Mouse (Mus musculus) mouse embryonic stem cell (cell line): ENCODE results near the gene Pnliprp1.

Source experiments
- in situ Hi-C, 2 experiments: fragments of 300-500 bp; cut with MboI; formaldehyde crosslinking; loops; 1 replicate in 1 of 2; 3 replicates in 1 of 2; pipeline ENCODE4 v1.14.3; 2019 to 2020; ENCODE audit warnings: low sequenced_read_pairs in 2 of 2, low pct_unique_long_range_greater_than_20kb in 1 of 2, mixed read lengths in 1 of 2; ENCODE audit not compliant: unreplicated experiment in 1 of 2

Gene Pnliprp1

GRCm38 (mm10) chr19:58762848-58763541 lies 34.3 kb downstream of the Pnliprp1 start:
- in situ Hi-C loops: no loop called here

- in situ Hi-C loops: no loop called here
Measured at GRCm38 (mm10) chr19:58767329-58767728, 38.6 kb downstream of the Pnliprp1 start.

- in situ Hi-C loops: no loop called here
Measured at GRCm38 (mm10) chr19:58776461-58776860, 47.8 kb downstream of the Pnliprp1 start.

GRCm38 (mm10) chr19:58781566-58781965 lies 52.9 kb downstream of the Pnliprp1 start:
- in situ Hi-C loops: no loop called here

GRCm38 (mm10) chr19:58783938-58784337 lies 55.3 kb downstream of the Pnliprp1 start:
- in situ Hi-C loops: no loop called here

- in situ Hi-C loops: no loop called here
Measured at GRCm38 (mm10) chr19:58789194-58789593, 60.5 kb downstream of the Pnliprp1 start.
